Mouse (Mus musculus) megakaryocyte progenitor cell, adult 5-6 weeks (primary cell): ENCODE measurements around the gene Tatdn3. TPM values are rescaled to one million over a fixed set of nuclear protein-coding genes. Genes with fewer than 3 reads are reported as not detected.
"Not testable (repeated sequence)": the region's sequence is repeated elsewhere in the genome, so short reads cannot be mapped to it uniquely, and the experiment has no call there.

Experiments used
- ATAC-seq: replicated peaks from 2 replicates; pipeline ENCODE4 v1.8.0; 2016; ENCODE audit warnings: mild to moderate bottlenecking, moderate TSS enrichment, inconsistent platforms; ENCODE audit not compliant: poor library complexity
- total RNA-seq, 2 experiments: library from RNA; stranded (forward) in 1 of 2; stranded (reverse) in 1 of 2; fragments of 157-497, 149-512 nt in 1 of 2; fragments of 200-1000 nt in 1 of 2; gene quantifications; 2 replicates each; pipeline versions ENCODE4 v1.2.3 to v1.2.4; 2015 to 2017

The Tatdn3 gene
- total RNA-seq, 2 experiments from 2014 or later, result 18.0 to 19.3 TPM

- no peak for ATAC-seq
These were observed 26.0 kb downstream of the Tatdn3 start, which contains the start of gene Spata45 for GRCm38 (mm10) chr1:191036554-191037334. TSS of gene Spata45 (plus strand) at chr1:191036639.

- peak; percentile 37; the same call in 1 of the 2 replicates for ATAC-seq
These were observed 27.1 kb downstream of the Tatdn3 start for GRCm38 (mm10) chr1:191035649-191036048.

GRCm38 (mm10) chr1:191030922-191031425, 31.8 kb downstream of the Tatdn3 start:
- not testable (repeated sequence) for ATAC-seq

GRCm38 (mm10) chr1:191030182-191030581, 32.5 kb downstream of the Tatdn3 start:
- no peak for ATAC-seq

GRCm38 (mm10) chr1:191026021-191026713, 36.6 kb downstream of the Tatdn3 start, which contains the start of gene Flvcr1:
TSS of gene Flvcr1 (minus strand) at chr1:191026158.
- ATAC-seq, result peak; percentile 89

- peak; percentile 10; the same call in 1 of the 2 replicates for ATAC-seq
These were observed 37.4 kb downstream of the Tatdn3 start for GRCm38 (mm10) chr1:191025016-191026012.

GRCm38 (mm10) chr1:191023806-191024205, 38.9 kb downstream of the Tatdn3 start:
- not testable (repeated sequence) for ATAC-seq

- ATAC-seq, result peak; percentile 37
These were observed 39.6 kb downstream of the Tatdn3 start for GRCm38 (mm10) chr1:191023140-191023539.

- no peak for ATAC-seq
These were observed 41.7 kb downstream of the Tatdn3 start for GRCm38 (mm10) chr1:191021016-191021415.

- ATAC-seq, result no peak
These were observed 42.4 kb downstream of the Tatdn3 start for GRCm38 (mm10) chr1:191020217-191020924.

GRCm38 (mm10) chr1:191019803-191020202, 42.9 kb downstream of the Tatdn3 start:
- ATAC-seq, result no peak

- ATAC-seq, result no peak
These were observed 48.5 kb downstream of the Tatdn3 start for GRCm38 (mm10) chr1:191014271-191014670.

GRCm38 (mm10) chr1:191008707-191009106, 54.0 kb downstream of the Tatdn3 start:
- ATAC-seq, result peak; percentile 68

- ATAC-seq, result peak; percentile 74
These were observed 60.5 kb downstream of the Tatdn3 start for GRCm38 (mm10) chr1:191002201-191002600.

GRCm38 (mm10) chr1:191000686-191001085, 62.0 kb downstream of the Tatdn3 start:
- ATAC-seq, result no peak

GRCm38 (mm10) chr1:190998027-190998426, 64.7 kb downstream of the Tatdn3 start:
- ATAC-seq, result no peak

- ATAC-seq, result peak; percentile 36; the same call in 1 of the 2 replicates
These were observed 66.3 kb downstream of the Tatdn3 start for GRCm38 (mm10) chr1:190996346-190996877.
